Mouse (Mus musculus): ENCODE results near the gene Olfr543. TPM values are rescaled to one million over a fixed set of nuclear protein-coding genes. Genes with fewer than 3 reads are reported as not detected.

Olfr543 gene
- total RNA-seq, 1 experiment, result 0.22 TPM

DNA sequence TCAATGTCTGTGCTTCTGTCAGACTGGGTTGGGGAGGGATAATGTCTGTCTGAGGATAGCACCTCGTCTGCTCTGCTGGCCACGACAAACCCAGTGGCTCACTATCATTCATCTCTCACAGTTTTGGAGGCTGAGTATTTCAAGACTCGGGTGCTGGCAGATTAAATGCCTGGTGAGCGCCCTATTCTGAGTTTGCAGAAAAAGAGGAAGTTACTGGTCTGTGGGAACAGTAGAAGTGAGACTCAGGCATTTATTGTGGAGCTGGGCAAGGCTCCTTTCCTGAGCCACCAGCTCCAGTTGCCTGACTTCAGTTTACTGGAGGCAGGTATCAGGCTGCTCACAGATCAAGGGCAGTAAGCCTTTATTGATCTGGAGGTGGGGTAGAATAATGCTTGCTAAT lies 32.7 kb upstream of the Olfr543 start:
- in situ Hi-C loops (cut with MboI; ENCODE audit: low sequenced_read_pairs in 2 of 2, unreplicated experiment in 2 of 2), result loop anchor here (25.0 kb wide), 2 partner anchors 398 to 598 kb away; partner anchors contain the start of genes Olfr571 (in 1 of the 2) and Olfr572 (in 1 of the 2)
- DNase-seq (ENCODE audit: low read depth, low spot score), result no peak
- TF ChIP-seq HCFC1 (IDR thresholded peaks at IDR 0.05; ENCODE audit: borderline replicate concordance, insufficient read depth, low read length), result no peak
- no peak for TF ChIP-seq ZC3H11A (IDR thresholded peaks at IDR 0.05; ENCODE audit: borderline replicate concordance, low read depth, low read length)
- no peak for TF ChIP-seq MAFK (IDR thresholded peaks at IDR 0.05; ENCODE audit: insufficient read depth, low read depth, low read length)
- TF ChIP-seq CHD2 (IDR thresholded peaks at IDR 0.05; ENCODE audit: low read depth, low read length), result no peak
- TF ChIP-seq ZNF384 (IDR thresholded peaks at IDR 0.05; ENCODE audit: low read depth, low read length), result no peak
- no peak overlapping the region for H3K9ac ChIP-seq (ENCODE audit: insufficient read depth, low read depth, low read length, poor library complexity, severe bottlenecking)
- H3K27ac ChIP-seq (ENCODE audit: insufficient read depth, low read depth, low read length, poor library complexity, severe bottlenecking), result no peak overlapping the region
- no peaks in the 10 kb centered on the region for H3K36me3 ChIP-seq (ENCODE audit: control insufficient read depth, insufficient read depth, low read length, poor library complexity, severe bottlenecking)
- H3K4me1 ChIP-seq (ENCODE audit: control insufficient read depth in 2 of 2, insufficient read depth in 2 of 2, low read length in 2 of 2, poor library complexity in 1 of 2), result peaks cover 0 to 3% of the 10 kb centered on the region in 2 experiments; a peak in 1 of 4 replicates
- H3K9me3 ChIP-seq (ENCODE audit: control insufficient read depth, insufficient read depth, low read depth, low read length), result no peaks in the 10 kb centered on the region
- no peak overlapping the region for H3K4me3 ChIP-seq (ENCODE audit: insufficient read depth in 1 of 2, low read depth in 1 of 2, low read length in 2 of 2, poor library complexity in 1 of 2, severe bottlenecking in 1 of 2)

DNA sequence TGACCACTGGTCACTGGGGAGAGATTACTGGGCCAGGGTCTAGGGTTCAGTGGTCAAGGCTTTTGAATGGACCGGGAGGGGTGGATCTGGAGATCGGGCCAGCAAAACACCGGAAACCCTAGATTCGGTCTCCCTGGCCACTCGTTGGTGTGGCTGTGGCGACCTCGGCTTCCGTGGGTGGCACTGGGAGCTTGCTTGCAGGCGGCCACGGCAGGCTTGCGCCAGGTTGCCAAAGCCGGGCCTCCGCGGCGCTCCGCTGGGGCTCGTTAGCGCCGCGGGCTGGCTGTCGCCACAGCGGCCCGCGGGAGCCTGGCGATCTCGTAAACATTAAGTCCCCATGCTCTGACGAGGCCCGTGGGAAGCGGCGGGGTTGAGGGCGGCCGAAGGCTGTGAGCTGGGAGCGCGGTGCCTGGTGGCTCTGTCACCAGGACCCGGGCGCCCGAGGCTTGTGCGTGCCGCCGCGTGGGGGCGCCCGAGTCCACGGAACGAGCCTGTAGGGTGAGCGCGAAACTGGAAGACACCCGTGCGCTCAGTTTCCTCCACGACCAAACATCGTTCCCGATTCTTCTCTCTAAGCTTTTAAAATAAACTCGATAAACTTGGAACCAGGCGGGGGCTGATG lies 31.4 kb upstream of the Olfr543 start:
- in situ Hi-C loops (cut with MboI; ENCODE audit: low sequenced_read_pairs in 2 of 2, unreplicated experiment in 2 of 2), result loop anchor here (25.0 kb wide), 2 partner anchors 399 to 599 kb away; partner anchors contain the start of genes Olfr571 (in 1 of the 2) and Olfr572 (in 1 of the 2)
- H3K9me3 ChIP-seq (ENCODE audit: control insufficient read depth, insufficient read depth, low read depth, low read length), result no peaks in the 10 kb centered on the region
- H3K4me3 ChIP-seq (ENCODE audit: insufficient read depth in 1 of 2, low read depth in 1 of 2, low read length in 2 of 2, poor library complexity in 1 of 2, severe bottlenecking in 1 of 2), result peak overlapping the region; percentile 65 to 71
- H3K4me1 ChIP-seq (ENCODE audit: control insufficient read depth in 2 of 2, insufficient read depth in 2 of 2, low read length in 2 of 2, poor library complexity in 1 of 2), result peaks cover 0 to 3% of the 10 kb centered on the region in 2 experiments; a peak in 1 of 4 replicates
- H3K9ac ChIP-seq (ENCODE audit: insufficient read depth, low read depth, low read length, poor library complexity, severe bottlenecking), result peak overlapping the region; percentile 80
- H3K27ac ChIP-seq (ENCODE audit: insufficient read depth, low read depth, low read length, poor library complexity, severe bottlenecking), result no peak overlapping the region
- H3K36me3 ChIP-seq (ENCODE audit: control insufficient read depth, insufficient read depth, low read length, poor library complexity, severe bottlenecking), result no peaks in the 10 kb centered on the region
- TF ChIP-seq MAFK (IDR thresholded peaks at IDR 0.05; ENCODE audit: insufficient read depth, low read depth, low read length) (no peak), ZC3H11A (IDR thresholded peaks at IDR 0.05; ENCODE audit: borderline replicate concordance, low read depth, low read length) (peak; percentile 41; the same call in 1 of the 2 replicates), CHD2 (IDR thresholded peaks at IDR 0.05; ENCODE audit: low read depth, low read length) (no peak)
- peak; percentile 58 for DNase-seq (ENCODE audit: low read depth, low spot score)

DNA sequence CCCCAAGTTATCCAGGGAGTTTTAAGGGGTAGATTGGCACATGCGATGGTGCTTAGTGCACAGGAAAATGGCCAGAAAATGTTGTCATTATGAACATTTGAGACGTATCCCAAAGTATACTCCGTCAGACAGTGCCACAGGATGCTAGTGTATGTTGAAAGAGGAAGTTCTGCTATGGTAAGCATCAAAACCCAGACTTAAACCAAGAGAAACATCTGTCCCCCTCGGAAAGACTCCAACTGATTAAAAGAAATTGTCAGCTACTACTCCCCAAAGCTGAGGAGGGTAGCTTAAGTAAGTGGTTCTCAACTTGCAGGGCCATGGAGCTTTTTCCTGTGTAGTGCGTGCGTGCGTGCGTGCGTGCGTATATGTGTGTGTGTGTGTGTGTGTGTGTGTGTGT lies 30.4 kb upstream of the Olfr543 start:
- in situ Hi-C loops (cut with MboI; ENCODE audit: low sequenced_read_pairs in 2 of 2, unreplicated experiment in 2 of 2), result loop anchor here (25.0 kb wide), 2 partner anchors 400 to 600 kb away; partner anchors contain the start of genes Olfr571 (in 1 of the 2) and Olfr572 (in 1 of the 2)
- TF ChIP-seq MAFK (IDR thresholded peaks at IDR 0.05; ENCODE audit: insufficient read depth, low read depth, low read length), result no peak
- no peak for TF ChIP-seq ZNF384 (IDR thresholded peaks at IDR 0.05; ENCODE audit: low read depth, low read length)
- TF ChIP-seq ZC3H11A (IDR thresholded peaks at IDR 0.05; ENCODE audit: borderline replicate concordance, low read depth, low read length), result no peak
- no peak for TF ChIP-seq HCFC1 (IDR thresholded peaks at IDR 0.05; ENCODE audit: borderline replicate concordance, insufficient read depth, low read length)
- no peak for TF ChIP-seq CHD2 (IDR thresholded peaks at IDR 0.05; ENCODE audit: low read depth, low read length)
- H3K9ac ChIP-seq (ENCODE audit: insufficient read depth, low read depth, low read length, poor library complexity, severe bottlenecking), result no peak overlapping the region
- peaks cover 0 to 3% of the 10 kb centered on the region in 2 experiments; a peak in 1 of 4 replicates for H3K4me1 ChIP-seq (ENCODE audit: control insufficient read depth in 2 of 2, insufficient read depth in 2 of 2, low read length in 2 of 2, poor library complexity in 1 of 2)
- no peak for DNase-seq (ENCODE audit: low read depth, low spot score)
- no peak overlapping the region for H3K27ac ChIP-seq (ENCODE audit: insufficient read depth, low read depth, low read length, poor library complexity, severe bottlenecking)
- H3K4me3 ChIP-seq (ENCODE audit: insufficient read depth in 1 of 2, low read depth in 1 of 2, low read length in 2 of 2, poor library complexity in 1 of 2, severe bottlenecking in 1 of 2), result no peak overlapping the region
- no peaks in the 10 kb centered on the region for H3K9me3 ChIP-seq (ENCODE audit: control insufficient read depth, insufficient read depth, low read depth, low read length)
- no peaks in the 10 kb centered on the region for H3K36me3 ChIP-seq (ENCODE audit: control insufficient read depth, insufficient read depth, low read length, poor library complexity, severe bottlenecking)

DNA sequence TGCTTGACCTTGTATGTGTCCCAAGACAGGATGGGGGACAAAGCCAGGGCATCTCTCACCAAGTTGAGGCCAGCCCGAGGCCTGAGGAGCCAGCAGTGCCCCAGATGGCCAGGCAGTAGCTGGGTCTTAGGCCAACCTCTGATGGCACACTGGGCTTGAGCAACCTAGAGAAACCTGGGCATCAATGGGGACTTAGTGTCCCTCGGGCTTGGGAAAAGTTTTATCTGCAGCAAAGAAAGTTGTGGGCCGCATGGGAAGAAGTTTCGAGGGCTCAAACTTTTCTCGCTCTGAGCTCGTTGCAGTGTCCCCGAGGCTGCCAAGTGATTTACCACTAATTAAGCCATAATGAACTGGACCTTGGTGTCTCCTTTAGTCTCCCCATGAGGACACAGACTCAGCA lies 28.2 kb upstream of the Olfr543 start:
- TF ChIP-seq ZNF384 (IDR thresholded peaks at IDR 0.05; ENCODE audit: low read depth, low read length), result no peak
- no peaks in the 10 kb centered on the region for H3K36me3 ChIP-seq (ENCODE audit: control insufficient read depth, insufficient read depth, low read length, poor library complexity, severe bottlenecking)
- DNase-seq (ENCODE audit: low read depth, low spot score), result no peak
- no peak overlapping the region for H3K9ac ChIP-seq (ENCODE audit: insufficient read depth, low read depth, low read length, poor library complexity, severe bottlenecking)
- peaks cover 0 to 3% of the 10 kb centered on the region in 2 experiments; a peak in 1 of 4 replicates for H3K4me1 ChIP-seq (ENCODE audit: control insufficient read depth in 2 of 2, insufficient read depth in 2 of 2, low read length in 2 of 2, poor library complexity in 1 of 2)
- H3K4me3 ChIP-seq (ENCODE audit: insufficient read depth in 1 of 2, low read depth in 1 of 2, low read length in 2 of 2, poor library complexity in 1 of 2, severe bottlenecking in 1 of 2), result no peak overlapping the region
- no peaks in the 10 kb centered on the region for H3K9me3 ChIP-seq (ENCODE audit: control insufficient read depth, insufficient read depth, low read depth, low read length)
- no peak overlapping the region for H3K27ac ChIP-seq (ENCODE audit: insufficient read depth, low read depth, low read length, poor library complexity, severe bottlenecking)
- in situ Hi-C loops (cut with MboI; ENCODE audit: low sequenced_read_pairs in 2 of 2, unreplicated experiment in 2 of 2), result loop anchor here (10.0 to 25.0 kb wide), 3 partner anchors 403 to 603 kb away; partner anchors contain the start of genes Olfr571 (in 2 of the 2) and Olfr572 (in 1 of the 2)
